Mouse (Mus musculus): ENCODE measurements around the gene Dennd1b.

- no peak for TF ChIP-seq CEBPB (IDR thresholded peaks at IDR 0.05; ENCODE audit: low read depth)
- no peak for TF ChIP-seq USF1 (IDR thresholded peaks at IDR 0.05; ENCODE audit: low read depth)
- no peak for TF ChIP-seq MAX (IDR thresholded peaks at IDR 0.05)
- TF ChIP-seq CTCF (IDR thresholded peaks at IDR 0.05; ENCODE audit: control insufficient read depth, insufficient read depth, insufficient read length), result no peak
- no peak for TF ChIP-seq FOSL1 (IDR thresholded peaks at IDR 0.05; ENCODE audit: insufficient read depth, low read length, poor library complexity, severe bottlenecking)
- no peak for TF ChIP-seq MYOG (IDR thresholded peaks at IDR 0.05; ENCODE audit: control insufficient read depth, extremely low read depth, insufficient read length)
- peak; percentile 33 for TF ChIP-seq MYOD1 (IDR thresholded peaks at IDR 0.05; ENCODE audit: control insufficient read depth, insufficient read length, low read depth)
Observed at GRCm38 (mm10) chr1:139210505-139210904, 247.3 kb downstream of the Dennd1b start.
